Mouse (Mus musculus) gastrocnemius, adult 18-20 months (tissue): ENCODE measurements around the gene Vdr. TPM values are rescaled to one million over a fixed set of nuclear protein-coding genes. Genes with fewer than 3 reads are reported as not detected.

Source experiments
- DNase-seq: peaks from one replicate; pipeline ENCODE4 v3.0.0; 2021; ENCODE audit warnings: low spot score
- total RNA-seq, 2 experiments: library from RNA; stranded (reverse); gene quantifications; 2 replicates each; pipeline ENCODE4 v1.2.3; 2021

Gene Vdr
- total RNA-seq, 2 experiments from 2014 or later = 0.09 TPM

GRCm38 (mm10) chr15:97830253-97830787, 80.1 kb downstream of the Vdr start:
- DNase-seq = no peak

DNA sequence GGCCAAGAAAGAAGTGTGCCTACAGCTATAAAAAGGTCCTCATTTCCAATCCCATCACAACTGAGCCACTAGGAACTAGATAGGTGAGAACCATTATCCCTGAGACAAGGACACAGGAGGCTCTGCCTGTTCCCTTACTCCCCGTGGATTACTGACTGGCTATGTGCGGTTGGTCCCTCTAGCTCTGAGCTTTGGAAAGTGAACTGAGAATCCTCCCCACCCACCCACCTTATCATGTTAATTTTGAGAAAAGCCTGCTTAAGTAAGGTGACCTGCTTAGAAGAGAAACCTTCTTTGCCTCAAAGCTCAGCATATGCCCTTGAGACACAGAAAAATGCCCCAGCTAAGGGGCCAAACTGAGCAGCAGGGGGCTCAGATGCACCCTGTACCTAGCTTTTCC, 81.0 kb downstream of the Vdr start:
- DNase-seq = no peak

DNA sequence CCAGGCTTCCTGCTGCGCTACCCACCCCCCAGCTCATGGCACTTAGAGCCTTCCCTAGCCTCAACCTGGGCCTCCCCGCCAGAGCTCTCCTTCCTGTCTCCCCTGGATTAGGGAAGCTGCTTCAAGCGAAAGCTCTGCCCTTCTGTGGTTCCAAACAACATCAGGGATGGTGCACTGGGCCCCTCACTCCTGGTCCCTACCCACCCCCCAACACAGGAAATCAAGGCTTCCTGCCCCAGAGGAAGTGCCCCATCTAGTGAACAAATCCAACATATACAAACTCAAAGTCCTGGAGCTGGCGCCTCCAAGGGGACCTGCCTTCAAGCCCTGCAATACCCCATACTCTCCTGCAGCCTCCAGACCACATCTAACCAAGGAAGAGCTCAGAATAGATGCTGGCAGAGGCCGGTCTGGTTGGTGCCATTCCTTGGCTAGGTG, 81.5 kb downstream of the Vdr start:
- no peak for DNase-seq

- DNase-seq = no peak
Measured at GRCm38 (mm10) chr15:97828221-97828842, 82.1 kb downstream of the Vdr start.

- DNase-seq = no peak
Measured at GRCm38 (mm10) chr15:97827401-97827800, 83.0 kb downstream of the Vdr start.

DNA sequence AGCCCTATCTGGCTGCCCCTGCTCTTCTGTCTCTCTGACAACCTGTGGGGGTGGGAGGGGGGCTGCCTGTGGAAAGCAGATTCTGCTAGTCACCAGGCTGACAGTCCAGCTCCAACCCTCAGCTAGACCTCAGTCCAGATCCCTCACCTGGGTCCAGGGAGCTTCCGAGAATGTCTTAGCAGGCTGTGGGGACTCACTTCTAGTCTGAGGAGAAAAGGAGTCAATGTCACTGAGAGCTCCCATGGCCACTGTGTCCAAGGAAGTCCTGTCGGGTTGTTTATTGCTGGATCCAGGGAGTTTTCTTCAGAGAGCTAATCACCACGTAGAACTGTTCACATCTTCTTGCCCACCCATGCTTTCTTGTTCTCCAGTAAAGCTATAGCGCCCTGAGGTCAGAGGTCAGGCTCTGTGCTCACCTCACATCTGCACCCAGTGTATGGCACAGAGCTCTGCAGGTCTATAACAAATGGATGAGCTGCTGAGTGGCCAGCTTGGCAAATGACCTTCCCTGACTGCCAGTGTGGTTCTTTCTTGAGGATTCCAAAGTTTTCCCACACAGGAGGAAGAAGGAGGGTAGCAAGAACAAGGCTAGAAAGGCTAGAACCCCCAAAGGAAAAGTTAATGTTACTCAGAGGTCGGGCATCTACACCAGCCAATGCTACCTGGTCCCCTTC, 83.7 kb downstream of the Vdr start:
- no peak for DNase-seq

GRCm38 (mm10) chr15:97825941-97826587, 84.4 kb downstream of the Vdr start:
- DNase-seq = no peak

- DNase-seq = peak; percentile 87
Measured at GRCm38 (mm10) chr15:97825071-97825940, 85.1 kb downstream of the Vdr start.

DNA sequence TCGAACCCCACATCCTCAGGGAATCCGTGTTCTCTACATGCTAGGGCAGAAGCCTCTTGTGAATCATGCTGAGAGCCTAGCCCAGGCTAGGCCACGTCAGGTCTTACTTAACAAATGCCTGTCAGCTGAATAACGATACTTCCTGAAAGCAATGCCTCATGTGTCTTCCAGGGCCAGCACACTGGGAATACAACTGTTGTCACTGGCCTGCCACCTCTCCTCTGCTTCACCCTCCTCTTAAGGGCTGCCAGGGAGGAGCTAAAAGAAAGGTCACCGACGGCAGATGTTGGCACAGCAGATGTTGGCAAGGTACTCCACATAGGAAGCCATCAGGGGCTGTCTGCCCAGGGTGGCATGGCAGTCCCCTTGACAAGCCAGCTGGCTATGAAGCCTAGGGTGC, 86.4 kb downstream of the Vdr start:
- DNase-seq = peak; percentile 73

- DNase-seq = no peak
Measured at GRCm38 (mm10) chr15:97823479-97823878, 87.0 kb downstream of the Vdr start.

DNA sequence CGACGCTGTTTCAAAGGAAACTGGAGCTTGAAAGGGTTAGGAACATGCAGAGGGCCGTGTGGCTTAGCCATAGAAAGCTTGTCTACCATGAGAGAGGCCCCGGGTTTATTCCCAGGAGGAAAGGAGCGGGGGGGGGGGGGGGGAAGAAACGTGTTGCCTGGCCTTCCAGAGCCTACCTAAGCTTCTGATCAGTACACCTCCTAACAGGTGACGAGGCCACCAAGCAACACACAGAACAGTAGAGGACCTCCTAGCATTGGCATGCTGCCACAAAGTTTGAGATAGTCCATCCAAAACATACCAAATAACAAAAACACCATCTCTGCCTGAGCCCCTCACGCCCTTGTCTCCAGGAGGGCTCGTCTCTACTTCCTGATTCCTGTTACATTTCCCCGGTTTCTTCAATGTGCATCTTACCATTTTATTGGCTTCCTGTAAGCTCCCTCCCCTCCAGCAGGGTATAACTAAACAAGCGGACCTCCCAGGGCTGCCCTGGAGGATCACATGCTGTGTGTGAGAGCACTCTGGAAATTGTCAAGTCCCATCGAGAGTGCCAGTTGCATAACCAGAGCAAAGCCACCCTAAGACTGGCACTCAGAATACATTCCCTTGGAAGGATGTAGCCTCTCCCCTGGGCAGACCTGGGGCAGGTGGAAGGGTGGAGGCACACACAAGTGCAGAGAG, 87.7 kb downstream of the Vdr start:
- no peak for DNase-seq

GRCm38 (mm10) chr15:97821983-97822363, 88.5 kb downstream of the Vdr start:
- DNase-seq = no peak

DNA sequence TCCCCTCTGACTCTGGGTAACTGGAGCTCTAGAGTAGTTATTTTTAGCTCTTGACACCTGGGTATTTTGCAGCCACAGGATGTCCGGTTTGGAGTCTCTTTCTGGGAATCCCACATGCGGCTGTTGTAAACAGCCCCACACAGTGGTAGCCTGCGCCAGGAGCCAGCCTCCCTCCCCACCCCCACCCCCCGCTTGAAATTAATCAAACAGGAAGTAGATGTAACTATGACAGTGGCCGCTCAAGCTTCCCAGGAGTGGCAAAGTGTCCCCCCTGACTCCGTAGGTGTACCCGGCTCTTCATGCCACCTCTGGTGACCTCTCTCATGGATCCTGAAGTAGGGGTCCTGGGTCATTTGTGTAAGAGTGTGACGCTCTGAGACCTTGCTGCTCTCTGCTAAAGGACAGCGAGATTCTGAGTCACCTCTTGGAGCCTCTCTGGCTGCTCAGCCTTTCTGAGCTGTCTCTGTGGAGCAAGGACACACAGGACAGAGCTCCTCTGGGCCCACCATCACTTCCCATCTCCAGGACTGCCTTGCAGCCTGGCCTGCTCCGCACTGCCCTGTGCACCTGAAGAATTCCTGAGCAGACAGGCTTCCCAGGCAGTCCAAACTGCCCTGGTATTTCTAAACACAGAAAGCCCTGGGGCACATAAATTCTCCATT, 89.0 kb downstream of the Vdr start:
- DNase-seq = no peak

- no peak for DNase-seq
Measured at GRCm38 (mm10) chr15:97819937-97820336, 90.5 kb downstream of the Vdr start.

GRCm38 (mm10) chr15:97816199-97816994, 94.0 kb downstream of the Vdr start:
- DNase-seq = no peak

- DNase-seq = no peak
Measured at GRCm38 (mm10) chr15:97815254-97815653, 95.2 kb downstream of the Vdr start.

GRCm38 (mm10) chr15:97814703-97815102, 95.7 kb downstream of the Vdr start:
- DNase-seq = no peak

- DNase-seq = no peak
Measured at GRCm38 (mm10) chr15:97813452-97814204, 96.8 kb downstream of the Vdr start.

- no peak for DNase-seq
Measured at GRCm38 (mm10) chr15:97812875-97813274, 97.6 kb downstream of the Vdr start.
